Mouse (Mus musculus) heart, postnatal 36 days (tissue): ENCODE results near the gene Ppp6r2. TPM values are rescaled to one million over a fixed set of nuclear protein-coding genes. Genes with fewer than 3 reads are reported as not detected.
A peak's percentile ranks its signal among the peaks of the same experiment; 100 is the strongest.

Experiments used
- DNase-seq, 2 experiments: peaks; one replicate each; pipeline ENCODE4 v3.0.0; 2021 to 2022
- intact Hi-C: fragments of 180-260 bp; cut with DNase I; formaldehyde crosslinking; loops from one replicate; pipeline ENCODE4 v1.15.1; 2025
- total RNA-seq, 2 experiments: library from RNA; stranded (reverse); gene quantifications; 2 replicates each; pipeline ENCODE4 v1.2.3; 2021

The Ppp6r2 gene
- total RNA-seq, 2 experiments from 2014 or later = 70.5 to 72.5 TPM

DNA sequence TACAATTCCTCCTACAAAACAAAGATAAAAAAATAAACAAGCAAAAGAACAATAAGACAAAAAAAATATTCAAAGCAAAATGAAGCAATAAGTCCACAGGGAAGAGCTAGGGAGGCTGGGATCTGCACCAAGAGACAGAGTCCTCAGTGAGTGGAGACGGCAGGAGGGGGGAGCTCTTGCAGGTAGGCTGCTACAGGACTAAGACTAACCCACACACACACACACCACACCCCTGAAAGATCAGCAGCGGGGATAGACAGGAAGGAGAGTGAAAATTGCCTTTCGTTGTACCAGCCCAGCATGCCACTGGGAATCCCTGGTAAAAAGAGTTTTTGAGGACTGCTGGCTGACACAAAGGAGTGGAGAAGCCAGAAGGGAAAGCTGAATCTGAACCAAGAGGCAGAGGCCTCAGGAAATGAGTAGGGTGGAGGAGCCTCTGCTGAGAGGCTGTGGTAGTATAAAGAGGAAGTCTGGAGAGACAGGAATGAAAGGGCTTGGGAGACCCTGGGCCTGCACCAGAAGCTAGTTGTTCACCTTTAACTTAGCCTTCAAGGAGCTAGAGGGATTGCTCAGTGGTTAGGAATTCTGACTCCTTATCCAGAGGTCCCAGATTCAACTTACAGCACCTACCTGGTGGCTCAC lies 28.5 kb downstream of the Ppp6r2 start:
- DNase-seq = no peak
- intact Hi-C loops = no loop called here

DNA sequence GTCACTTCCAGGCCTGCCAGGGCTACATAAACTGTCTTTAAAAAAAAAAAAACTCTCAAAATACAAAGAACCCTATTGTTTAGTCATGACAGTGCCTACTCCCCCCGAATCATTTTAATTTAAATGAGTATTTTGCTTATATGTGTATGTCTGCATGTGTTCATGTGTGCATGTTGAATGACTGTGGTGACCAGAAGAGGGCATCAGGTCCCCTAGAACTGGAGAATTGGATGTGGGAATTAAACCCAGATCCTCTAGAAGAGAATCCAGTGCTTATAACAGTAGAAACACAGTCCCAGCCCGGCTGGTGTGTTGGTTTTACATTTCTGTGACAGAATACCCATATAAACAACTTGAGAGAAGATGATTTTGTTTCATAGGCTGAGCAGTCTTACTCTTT lies 29.7 kb downstream of the Ppp6r2 start:
- intact Hi-C loops = no loop called here
- DNase-seq = no peak

DNA sequence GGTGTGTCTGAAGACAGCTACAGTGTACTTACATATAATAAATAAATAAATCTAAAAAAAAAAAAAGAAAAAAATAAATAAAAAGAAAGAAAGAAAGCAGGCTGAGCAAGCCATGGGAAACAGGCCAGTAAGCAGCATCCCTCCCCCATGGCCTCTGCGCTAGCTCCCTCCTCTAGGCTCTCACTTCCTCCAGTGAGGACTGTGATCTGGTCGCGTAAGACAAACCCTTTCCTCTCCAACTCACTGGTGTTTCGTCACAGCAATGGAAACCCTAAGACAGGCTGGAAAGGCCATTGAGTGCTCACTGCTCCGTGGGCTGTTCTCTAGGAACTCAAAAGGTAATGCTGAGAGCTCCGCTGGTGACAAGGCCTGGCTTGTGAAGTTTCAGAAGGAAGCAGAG lies 37.7 kb downstream of the Ppp6r2 start:
- intact Hi-C loops = no loop called here

DNA sequence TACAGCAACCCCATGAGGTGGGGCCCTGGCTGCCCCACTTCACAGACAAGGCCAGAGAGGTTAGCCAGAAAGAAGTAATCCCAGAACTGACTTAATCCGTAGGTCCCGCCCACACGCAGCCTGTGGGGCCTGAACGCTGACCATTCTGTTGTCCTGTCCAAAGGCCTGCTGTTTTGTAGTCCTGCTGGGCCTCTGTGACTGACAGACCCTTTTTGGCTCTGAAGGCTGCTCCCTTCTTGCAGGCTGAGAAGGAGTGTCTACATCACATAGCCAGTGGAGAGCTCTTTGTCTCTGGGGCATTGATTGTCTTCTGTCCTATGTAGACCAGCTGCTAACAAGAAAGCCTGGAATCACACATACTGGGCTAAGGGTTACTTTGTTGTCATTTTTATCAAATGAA lies 44.0 kb downstream of the Ppp6r2 start:
- intact Hi-C loops = no loop called here
- DNase-seq = no peak

More for the DNA sequence above, 37.7 kb downstream of the Ppp6r2 start:
- no peak for DNase-seq

DNA sequence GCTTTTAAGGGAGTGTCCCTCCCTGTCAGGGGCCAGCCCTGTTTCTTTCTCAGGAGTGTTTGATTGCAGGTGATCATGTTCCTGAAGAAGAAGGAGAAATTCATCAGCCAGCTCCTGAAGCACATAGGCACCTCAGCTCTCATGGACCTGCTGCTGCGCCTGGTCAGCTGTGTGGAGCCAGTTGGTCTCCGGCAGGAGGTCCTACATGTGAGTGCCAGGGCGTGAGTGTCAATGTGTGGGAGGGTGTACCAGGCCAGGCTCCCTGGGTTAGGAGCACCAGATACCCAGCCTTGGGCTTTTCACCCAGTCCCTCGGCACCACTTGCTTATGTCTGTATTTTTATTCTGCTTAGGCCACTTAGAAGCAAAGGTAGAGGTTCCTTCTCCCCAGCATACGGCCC lies 47.6 kb downstream of the Ppp6r2 start:
- DNase-seq = no peak
- intact Hi-C loops = no loop called here

DNA sequence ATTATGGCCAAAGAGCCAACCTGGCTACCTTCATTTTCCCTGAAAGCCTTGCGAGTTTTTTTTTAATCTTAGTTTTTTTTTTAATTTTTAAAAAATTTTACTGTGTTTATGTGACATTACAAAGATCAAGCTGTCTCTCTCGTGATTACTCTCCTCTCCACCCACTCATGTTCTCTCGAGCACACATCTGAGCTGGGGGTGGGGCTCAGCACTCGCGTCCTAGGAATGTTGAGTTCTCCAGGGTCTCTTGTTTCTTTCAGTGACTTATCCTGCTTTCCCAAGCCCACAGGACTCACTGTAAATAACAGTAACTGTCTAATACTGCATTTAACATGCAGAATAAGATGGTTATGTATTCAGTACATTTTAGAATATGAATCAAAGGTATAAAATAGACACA lies 53.1 kb downstream of the Ppp6r2 start:
- DNase-seq = no peak
- intact Hi-C loops = no loop called here

DNA sequence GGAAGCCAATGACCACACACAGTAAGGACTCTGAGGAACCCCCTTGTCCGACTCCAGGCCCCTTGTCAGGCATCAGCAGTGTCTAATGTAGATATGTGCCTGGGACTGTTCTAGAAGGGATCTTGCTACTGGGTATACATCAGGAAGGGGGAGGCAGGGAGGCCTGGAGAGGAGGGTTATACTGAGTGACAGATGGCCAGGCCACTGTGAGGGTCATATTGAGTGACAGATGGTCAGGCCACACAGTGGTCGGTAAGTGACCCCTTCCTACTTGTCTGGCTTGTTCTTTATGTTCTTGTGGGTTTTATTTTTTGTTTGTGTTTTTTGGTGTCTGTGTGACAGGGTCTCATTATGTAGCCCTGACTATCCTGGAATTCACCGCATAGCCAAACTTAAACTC lies 64.1 kb downstream of the Ppp6r2 start:
- intact Hi-C loops = no loop called here
- no peak for DNase-seq

DNA sequence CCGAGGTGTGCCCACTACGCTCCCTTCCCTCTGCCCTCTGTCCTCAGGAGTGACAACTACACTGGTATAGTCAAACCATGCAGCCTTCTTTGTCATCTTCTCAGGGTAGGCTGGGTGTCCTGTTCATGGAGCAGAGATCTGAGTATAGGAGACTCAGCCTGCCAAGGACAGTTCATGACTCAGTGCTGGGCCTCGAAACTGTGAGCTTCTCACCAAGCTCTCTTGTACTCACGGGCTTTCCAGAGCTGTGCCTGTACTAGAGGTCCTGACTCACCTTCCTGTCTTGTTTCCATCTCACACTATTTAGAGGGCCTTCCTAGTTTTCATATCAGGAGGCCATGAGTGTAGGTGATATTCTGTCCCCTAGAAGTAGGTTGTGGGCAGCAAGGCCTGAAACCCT lies 66.0 kb downstream of the Ppp6r2 start:
- DNase-seq = no peak
- intact Hi-C loops = no loop called here

DNA sequence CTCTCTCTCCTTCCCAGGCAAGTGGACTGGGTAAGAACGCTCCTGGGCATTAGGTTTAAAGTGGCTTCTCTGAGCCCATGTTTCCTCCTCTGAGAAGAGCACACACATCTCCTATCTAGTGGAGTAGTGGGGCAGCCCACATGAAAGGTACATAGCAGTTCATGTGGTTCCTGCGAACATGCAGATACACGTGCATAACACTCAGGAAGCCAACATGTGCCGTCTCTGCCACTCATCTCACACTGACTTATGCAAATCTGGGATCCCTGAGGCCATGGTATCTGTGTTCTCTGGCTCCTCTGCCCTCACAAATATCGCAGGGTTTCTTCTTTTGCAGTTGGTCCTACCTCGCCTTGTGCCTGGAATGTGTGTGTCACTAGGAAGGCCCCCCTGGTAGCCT lies 71.2 kb downstream of the Ppp6r2 start:
- intact Hi-C loops = no loop called here
- no peak for DNase-seq

DNA sequence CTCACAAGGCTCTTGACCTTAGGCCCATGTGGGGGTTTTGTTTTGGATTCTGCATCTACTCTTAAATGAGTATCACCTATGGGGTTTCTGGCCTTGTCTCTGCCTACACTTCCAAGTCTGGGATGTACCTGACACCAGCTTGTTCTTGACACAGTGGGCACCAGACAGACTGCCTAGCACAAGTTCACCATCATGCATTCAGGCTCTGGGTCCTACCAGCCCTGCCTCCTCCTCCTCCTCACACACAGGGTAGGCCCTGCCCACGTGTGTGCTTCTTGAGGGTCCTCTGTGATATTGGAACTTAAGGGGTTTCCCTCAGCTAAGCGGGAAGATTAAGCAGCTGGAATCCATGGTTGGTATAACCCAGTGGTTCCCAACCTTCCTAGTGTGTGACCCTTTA lies 72.7 kb downstream of the Ppp6r2 start:
- intact Hi-C loops = no loop called here
- no peak for DNase-seq

DNA sequence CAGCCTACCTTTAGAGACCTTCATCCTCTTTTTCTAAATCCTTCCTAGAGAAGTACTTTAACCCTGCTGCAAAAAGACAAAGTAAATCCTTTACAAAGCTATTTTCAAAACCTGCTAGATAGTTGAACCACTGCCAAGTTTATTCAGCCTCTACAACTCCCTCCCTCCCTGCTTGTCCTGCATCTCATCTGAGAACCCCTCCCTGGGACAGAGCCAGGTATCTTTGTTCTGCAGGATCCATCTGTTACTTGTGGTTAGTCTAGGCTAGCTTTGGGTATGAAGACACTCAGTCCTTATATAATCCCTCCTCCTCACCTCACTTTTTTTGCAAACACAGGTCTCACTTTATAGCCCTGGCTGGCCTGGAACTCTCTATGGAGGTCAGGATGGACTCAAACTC lies 73.7 kb downstream of the Ppp6r2 start:
- intact Hi-C loops = no loop called here
- no peak for DNase-seq

DNA sequence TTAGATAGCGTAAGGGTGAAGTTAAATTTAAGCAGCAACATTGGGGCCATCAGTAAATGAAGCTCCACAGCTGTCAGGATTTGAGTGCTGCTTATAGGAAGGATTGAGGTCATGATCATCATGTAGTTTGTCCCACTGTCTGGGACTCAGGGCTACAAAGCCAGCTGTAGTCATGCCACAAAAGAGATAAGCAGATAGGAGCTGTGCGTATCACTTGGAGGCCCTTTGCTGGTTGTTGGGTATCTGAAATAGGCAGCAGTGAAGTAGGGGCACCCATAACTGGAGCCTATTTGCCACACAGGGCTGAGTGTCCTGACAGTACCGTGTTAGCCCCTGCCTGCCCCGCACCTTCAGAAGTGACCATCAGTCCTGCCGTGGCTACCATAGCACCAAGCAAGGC lies 74.1 kb downstream of the Ppp6r2 start:
- DNase-seq = no peak
- intact Hi-C loops = no loop called here

DNA sequence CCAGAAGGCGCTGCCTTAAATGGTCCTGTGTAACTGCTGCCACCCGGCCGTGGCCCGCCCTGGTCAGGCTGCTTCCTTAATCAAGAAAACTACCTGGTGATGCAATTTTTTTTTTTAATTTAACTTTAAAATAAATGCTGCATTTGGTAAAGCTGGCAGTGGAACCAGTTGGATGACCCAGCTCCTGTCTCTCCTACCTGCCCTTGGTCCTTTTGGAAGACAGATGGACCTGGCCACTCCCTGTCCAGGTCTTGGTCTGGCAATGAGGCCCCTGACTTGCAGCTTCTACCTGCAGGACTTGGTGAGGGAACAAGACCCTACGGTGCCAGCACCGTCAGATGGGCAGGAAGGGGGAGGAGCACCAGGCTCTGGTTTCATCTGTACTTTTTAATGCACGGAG lies 74.8 kb downstream of the Ppp6r2 start:
- intact Hi-C loops = no loop called here
- no peak for DNase-seq

DNA sequence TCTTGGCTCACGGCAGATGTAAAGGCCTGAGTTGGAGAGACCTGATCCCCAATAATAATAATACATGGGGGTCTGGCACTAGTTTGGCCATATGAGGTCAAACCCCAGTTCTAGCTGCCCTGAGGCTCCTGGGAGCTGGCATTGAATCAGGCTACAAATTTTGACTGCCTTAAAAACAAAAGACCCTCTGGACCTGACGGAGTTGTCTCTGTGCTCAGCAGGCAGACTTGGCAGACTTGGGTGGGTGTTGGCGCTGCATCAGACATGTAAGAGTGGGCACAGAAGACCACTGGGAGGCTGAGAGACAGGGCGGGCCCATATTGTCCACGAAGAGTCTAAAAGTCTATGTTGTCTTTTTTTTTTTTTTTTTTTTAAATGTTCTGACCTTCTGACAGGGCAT lies 75.2 kb downstream of the Ppp6r2 start:
- intact Hi-C loops = no loop called here
- no peak for DNase-seq

DNA sequence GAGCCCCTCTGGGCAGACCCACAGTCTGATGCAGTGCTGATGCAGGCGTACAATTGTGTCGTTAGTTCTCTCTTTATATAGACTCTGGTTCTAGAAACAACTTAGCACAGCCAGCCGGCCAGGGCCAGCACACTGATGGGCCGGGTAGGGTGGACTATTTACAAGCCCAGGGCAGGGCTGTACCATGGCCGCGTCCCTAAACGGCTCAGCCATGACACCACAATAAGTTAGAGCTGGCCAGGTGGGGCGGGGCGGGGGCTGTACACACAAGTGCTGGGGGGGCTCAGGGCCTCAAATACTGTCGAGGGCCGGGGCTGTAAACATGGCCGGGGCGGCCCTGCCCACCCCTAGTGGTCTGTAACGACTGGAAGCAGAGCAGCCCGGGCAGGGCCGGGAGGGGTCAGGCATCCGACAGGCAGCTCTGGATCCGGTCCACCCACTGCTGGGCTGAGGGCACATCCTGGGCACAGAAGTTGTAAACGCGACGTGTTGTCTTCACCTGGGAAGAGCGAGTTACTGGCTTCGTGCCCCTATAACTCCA lies 76.9 kb downstream of the Ppp6r2 start:
- intact Hi-C loops = no loop called here
- DNase-seq = no peak

DNA sequence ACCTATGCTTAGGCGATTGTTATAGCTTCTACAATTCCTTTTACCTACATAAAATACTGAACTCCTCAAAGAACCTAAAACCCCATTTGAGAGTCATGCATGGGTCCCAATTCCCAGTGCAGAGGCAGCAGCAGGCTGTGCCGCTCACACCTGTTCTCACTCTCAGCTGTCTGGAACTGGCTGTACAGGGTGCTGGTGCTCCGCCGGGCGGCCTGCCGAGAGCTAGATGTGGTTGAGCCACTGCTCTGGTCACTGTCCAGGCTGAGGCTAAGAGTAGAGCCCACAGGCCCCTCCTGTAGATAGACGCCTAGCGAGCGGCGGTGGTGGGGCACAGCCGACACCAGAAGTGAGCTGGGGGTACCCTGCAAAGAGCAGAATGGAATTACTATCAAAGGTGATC lies 78.1 kb downstream of the Ppp6r2 start:
- intact Hi-C loops = no loop called here
- no peak for DNase-seq

DNA sequence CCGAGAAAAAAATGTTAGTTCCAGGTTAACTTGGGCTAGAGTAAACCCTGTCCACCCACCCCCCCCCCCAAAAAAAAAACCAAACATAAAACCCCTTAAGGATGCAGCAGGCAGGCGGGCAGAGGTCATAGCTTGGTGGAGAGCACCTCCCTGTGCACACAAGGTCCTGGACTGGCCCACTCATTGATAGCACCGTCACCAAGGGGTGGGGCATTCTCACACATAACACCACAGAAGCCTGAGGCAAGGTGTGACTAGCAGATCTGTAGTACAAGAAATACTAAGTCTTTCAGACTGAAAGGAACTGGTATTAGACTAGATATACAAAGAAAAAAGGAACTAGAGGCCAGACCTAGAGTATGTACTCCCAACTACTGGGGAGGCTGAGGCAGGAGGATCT lies 80.2 kb downstream of the Ppp6r2 start:
- intact Hi-C loops = no loop called here
- no peak for DNase-seq

DNA sequence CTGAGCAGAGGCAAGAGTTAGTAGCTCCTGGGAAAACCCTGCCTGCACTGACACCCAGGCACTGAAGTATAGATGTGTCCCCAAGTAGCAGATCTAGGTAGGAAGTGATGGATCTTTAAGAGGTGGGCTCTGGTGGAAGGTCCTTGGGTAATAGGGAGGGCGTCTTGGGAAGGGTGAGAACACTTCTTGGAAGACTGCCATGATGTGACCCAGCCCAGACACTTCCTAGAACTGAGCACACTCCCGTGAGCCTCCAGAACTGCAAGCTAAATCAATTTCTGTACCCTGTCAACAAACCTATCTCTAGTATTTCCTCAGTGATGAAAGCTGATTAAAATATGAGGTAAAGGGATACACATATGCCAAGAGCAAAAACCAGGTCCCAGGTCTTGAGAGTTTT lies 81.4 kb downstream of the Ppp6r2 start:
- intact Hi-C loops = no loop called here
- no peak for DNase-seq

DNA sequence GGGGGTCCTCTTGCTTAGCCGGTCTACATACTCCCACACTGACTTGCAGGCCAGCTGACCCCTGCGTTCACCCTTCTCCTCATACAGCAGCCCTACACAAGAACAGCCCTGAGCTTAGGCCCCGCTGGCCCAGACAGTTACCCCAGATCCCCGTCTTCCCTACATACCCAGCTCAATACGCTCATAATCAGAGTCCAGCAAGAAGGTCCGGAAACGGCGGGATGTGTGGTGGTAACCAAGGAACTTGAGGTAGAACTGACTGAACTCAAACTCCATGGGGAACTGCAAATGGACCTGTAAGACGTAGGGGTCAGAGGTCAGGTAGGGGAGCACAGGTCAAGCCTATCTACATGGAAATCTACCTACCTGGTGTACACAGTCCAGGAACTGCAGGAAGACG lies 82.4 kb downstream of the Ppp6r2 start:
- intact Hi-C loops = no loop called here
- no peak for DNase-seq

DNA sequence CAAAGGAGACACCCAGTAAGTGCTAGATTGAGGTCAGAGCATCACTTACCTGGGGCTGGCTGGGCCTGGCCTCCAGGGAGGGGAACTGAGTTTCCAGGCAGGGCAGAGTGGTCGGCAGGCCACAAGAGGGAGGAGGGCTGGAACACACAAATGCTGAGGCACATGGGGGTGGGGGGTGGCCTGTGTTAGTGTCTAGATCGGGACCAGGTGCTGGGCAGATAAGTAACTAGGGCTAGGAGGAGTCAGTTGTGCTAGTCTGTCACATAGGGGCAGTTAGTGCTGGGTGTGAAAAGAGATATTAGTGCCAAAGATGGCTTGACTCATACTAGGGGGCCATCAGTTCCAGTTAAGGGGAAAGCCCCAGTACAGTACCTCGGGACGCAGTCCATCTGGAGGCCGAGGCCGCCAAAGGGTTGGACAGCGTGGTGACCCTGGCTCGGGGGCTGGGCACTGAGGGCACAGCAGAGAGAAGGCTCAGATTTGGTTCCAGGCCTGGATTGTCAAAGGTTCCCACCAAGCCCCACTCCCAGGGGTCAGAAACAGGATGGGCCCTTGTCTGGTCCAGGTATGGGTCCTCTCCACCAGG lies 84.3 kb downstream of the Ppp6r2 start:
- no peak for DNase-seq
- intact Hi-C loops = no loop called here

DNA sequence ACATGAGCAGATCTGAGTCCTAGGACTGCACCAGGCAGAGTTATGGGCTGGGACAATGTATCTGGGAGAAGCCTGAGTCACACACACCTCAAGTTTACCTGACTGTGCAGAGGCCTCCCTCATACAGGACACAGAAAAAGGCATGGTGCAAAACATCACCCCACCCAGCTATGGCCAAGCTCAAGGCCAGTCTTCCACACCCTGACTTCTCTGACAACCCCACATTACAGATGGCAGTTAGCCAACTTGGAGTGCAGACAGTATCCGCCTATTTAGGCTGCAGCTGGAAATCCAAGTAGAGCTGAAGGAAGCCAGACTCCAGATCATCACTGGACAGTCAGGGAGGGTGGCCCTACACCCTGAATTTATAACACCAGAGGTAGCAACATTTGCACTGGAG lies 85.1 kb downstream of the Ppp6r2 start:
- intact Hi-C loops = no loop called here
- DNase-seq = peak; percentile 28 to 42

DNA sequence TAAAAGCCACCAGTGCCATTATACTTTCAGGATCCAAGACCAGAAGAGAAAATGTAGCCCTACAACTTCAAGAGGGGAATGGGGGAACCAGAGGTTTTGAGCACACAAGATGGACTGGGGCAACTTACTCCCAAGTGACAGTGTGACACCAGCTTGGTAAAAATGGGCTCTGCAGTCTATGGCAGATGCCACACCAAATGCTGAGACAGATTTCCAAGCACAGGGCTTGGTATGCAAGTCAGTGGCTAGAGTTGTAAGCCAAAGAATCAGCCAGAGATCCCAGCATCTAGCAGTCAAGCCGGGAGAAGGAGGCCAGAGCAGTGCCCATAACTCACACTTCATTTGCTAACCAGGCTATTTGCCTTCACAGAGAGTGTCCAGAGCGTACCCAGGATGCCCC lies 86.3 kb downstream of the Ppp6r2 start:
- intact Hi-C loops = no loop called here
- DNase-seq = no peak

DNA sequence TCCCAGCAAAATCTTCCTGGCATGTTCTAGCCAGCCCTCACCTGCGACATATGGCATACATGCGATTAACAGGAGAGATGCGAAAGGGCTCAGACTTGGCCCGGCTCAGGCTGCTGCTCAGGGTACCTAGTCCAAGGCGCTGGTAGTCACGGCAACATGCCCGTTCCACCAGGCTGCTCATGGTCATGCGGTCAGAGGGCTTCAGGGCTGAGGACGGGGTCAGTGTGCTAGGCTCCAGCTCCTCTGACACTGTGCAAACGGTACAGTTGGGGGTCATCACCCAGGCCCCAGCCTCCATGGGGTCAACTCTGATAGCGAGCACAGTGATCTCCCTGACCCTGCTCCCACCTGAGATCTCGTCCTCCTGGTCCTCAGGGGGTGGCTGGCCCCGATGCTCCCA lies 88.8 kb downstream of the Ppp6r2 start:
- no peak for DNase-seq
- intact Hi-C loops = no loop called here
